Mouse (Mus musculus) lung, adult 2 months (tissue): ENCODE measurements around the gene Itprid1.

Source experiments
- CTCF ChIP-seq: fragments of 200-500 bp; IDR thresholded peaks from 2 replicates; pipeline ENCODE4 v1.5.1; 2011; ENCODE audit warnings: mild to moderate bottlenecking, low read length, control low read depth; ENCODE audit not compliant: insufficient read depth
- POLR2A ChIP-seq: fragments of 200-500 bp; IDR thresholded peaks from 2 replicates; pipeline ENCODE4 v1.6.1; 2011; ENCODE audit warnings: low read depth, mild to moderate bottlenecking, control low read depth, low read length, borderline replicate concordance; ENCODE audit errors: extremely low read depth

GRCm38 (mm10) chr6:55811153-55811552 lies 25.5 kb upstream of the Itprid1 start:
- TF ChIP-seq POLR2A: no peak
- no peak for TF ChIP-seq CTCF
